Mouse (Mus musculus): ENCODE results near the gene Itgal.

Gene Itgal

GRCm38 (mm10) chr7:127280092-127280491 lies 16.0 kb upstream of the Itgal start:
- DNase-seq = no peak

- no peak for DNase-seq
These were observed 14.9 kb upstream of the Itgal start for GRCm38 (mm10) chr7:127281114-127281513.

- DNase-seq = no peak
These were observed 13.9 kb upstream of the Itgal start for GRCm38 (mm10) chr7:127282190-127282589.

GRCm38 (mm10) chr7:127285154-127285553 lies 10.9 kb upstream of the Itgal start:
- DNase-seq = no peak

- DNase-seq = no peak
These were observed 8.1 kb upstream of the Itgal start for GRCm38 (mm10) chr7:127287940-127288339.

- DNase-seq = no peak
These were observed 6.8 kb upstream of the Itgal start for GRCm38 (mm10) chr7:127289306-127289705.

- no peak for DNase-seq
These were observed 5.9 kb upstream of the Itgal start for GRCm38 (mm10) chr7:127290142-127290541.

- peak in 1 of 2 experiments; percentile 32 for DNase-seq
These were observed 911 bp downstream of the Itgal start for GRCm38 (mm10) chr7:127296786-127297555.

- DNase-seq = no peak
These were observed 1.6 kb downstream of the Itgal start for GRCm38 (mm10) chr7:127297586-127298193.

- no peak for DNase-seq
These were observed 12.4 kb downstream of the Itgal start for GRCm38 (mm10) chr7:127308431-127308830.

- peak in 1 of 2 experiments; percentile 61 for DNase-seq
These were observed 12.8 kb downstream of the Itgal start for GRCm38 (mm10) chr7:127308887-127309286.

GRCm38 (mm10) chr7:127309951-127310350 lies 13.9 kb downstream of the Itgal start:
- DNase-seq = no peak

GRCm38 (mm10) chr7:127313912-127314311 lies 17.9 kb downstream of the Itgal start:
- no peak for DNase-seq

- no peak for DNase-seq
These were observed 25.0 kb downstream of the Itgal start for GRCm38 (mm10) chr7:127321106-127321505.

GRCm38 (mm10) chr7:127322085-127322484 lies 26.0 kb downstream of the Itgal start:
- peak; percentile 31 to 46 for DNase-seq

GRCm38 (mm10) chr7:127324944-127325343 lies 28.9 kb downstream of the Itgal start:
- DNase-seq = no peak

- no peak for DNase-seq
These were observed 29.5 kb downstream of the Itgal start for GRCm38 (mm10) chr7:127325550-127325949.

GRCm38 (mm10) chr7:127326685-127327084 lies 30.6 kb downstream of the Itgal start:
- peak in 1 of 2 experiments; percentile 57 for DNase-seq

- DNase-seq = no peak
These were observed 37.2 kb downstream of the Itgal start for GRCm38 (mm10) chr7:127333240-127333639.

- DNase-seq = no peak
These were observed 39.5 kb downstream of the Itgal start for GRCm38 (mm10) chr7:127335604-127336003.

- no peak for DNase-seq
These were observed 41.6 kb downstream of the Itgal start for GRCm38 (mm10) chr7:127337636-127338035.

GRCm38 (mm10) chr7:127341356-127341755 lies 45.3 kb downstream of the Itgal start:
- no peak for DNase-seq

GRCm38 (mm10) chr7:127341861-127342260 lies 45.8 kb downstream of the Itgal start:
- peak in 1 of 2 experiments; percentile 30 for DNase-seq

GRCm38 (mm10) chr7:127342332-127342731 lies 46.3 kb downstream of the Itgal start:
- no peak for DNase-seq

All from lung, postnatal 4 days (tissue).